Mouse (Mus musculus) stomach, embryonic 16.5 days (tissue): ENCODE results near the gene Ipo7. TPM values are rescaled to one million over a fixed set of nuclear protein-coding genes. Genes with fewer than 3 reads are reported as not detected.

ENCODE experiments used
- ATAC-seq: fragments of 200-750 bp; cut with Nextera tagmentation; 2 replicates; pipeline ENCODE4 v1.8.0; 2017; ENCODE audit warnings: moderate number of reproducible peaks, moderate TSS enrichment; ENCODE audit not compliant: insufficient read depth, low FRiP score
- H3K27ac ChIP-seq: fragments of 300-500 bp; sonication (generic); 2 replicates; pipeline ENCODE4 v1.5.1; 2014; ENCODE audit warnings: low read length
- H3K27me3 ChIP-seq: fragments of 300-500 bp; sonication (generic); 2 replicates; pipeline ENCODE4 v1.6.1; 2014; ENCODE audit warnings: low read length, control low read depth, mixed read lengths; ENCODE audit not compliant: control insufficient read depth, insufficient read depth
- H3K36me3 ChIP-seq: fragments of 300-500 bp; sonication (generic); 2 replicates; pipeline ENCODE4 v1.6.1; 2014; ENCODE audit warnings: low read length; ENCODE audit not compliant: control insufficient read depth, insufficient read depth
- H3K4me1 ChIP-seq: fragments of 300-500 bp; sonication (generic); 2 replicates; pipeline ENCODE4 v1.6.1; 2014; ENCODE audit warnings: low read length, control low read depth, mixed read lengths; ENCODE audit not compliant: control insufficient read depth, insufficient read depth
- H3K4me2 ChIP-seq: fragments of 300-500 bp; sonication (generic); 2 replicates; pipeline ENCODE4 v1.6.1; 2014; ENCODE audit warnings: low read depth, low read length, mixed read lengths
- H3K4me3 ChIP-seq: fragments of 300-500 bp; sonication (generic); replicated peaks from 2 replicates; pipeline ENCODE4 v1.5.1; 2014; ENCODE audit warnings: mild to moderate bottlenecking, low read length
- H3K9ac ChIP-seq: fragments of 300-500 bp; sonication (generic); 2 replicates; pipeline ENCODE4 v1.6.1; 2014; ENCODE audit warnings: low read length
- H3K9me3 ChIP-seq: fragments of 300-500 bp; sonication (generic); replicated peaks from 2 replicates; pipeline ENCODE4 v1.6.1; 2016; ENCODE audit warnings: low read length, control low read depth; ENCODE audit not compliant: control insufficient read depth
- WGBS: fragments of 180-500 bp; shearing (Covaris S2); extraction: QIAGEN DNeasy Blood & Tissue Kit; methylation state at CpG from one replicate; pipeline ENCODE4 v1.1.7; 2014; 5-methylcytosine and 5-hydroxymethylcytosine counted together
- polyA plus RNA-seq: library from polyadenylated mRNA; unstranded; fragments of >200 nt; fragmentation: Nextera tagmentation; extraction: Ambion mirVana; gene quantifications from 2 replicates; pipeline ENCODE4 v1.2.1, GENCODE M21; 2015

The Ipo7 gene
- polyA plus RNA-seq, 1 experiment from 2014 or later = 49.5 TPM

DNA sequence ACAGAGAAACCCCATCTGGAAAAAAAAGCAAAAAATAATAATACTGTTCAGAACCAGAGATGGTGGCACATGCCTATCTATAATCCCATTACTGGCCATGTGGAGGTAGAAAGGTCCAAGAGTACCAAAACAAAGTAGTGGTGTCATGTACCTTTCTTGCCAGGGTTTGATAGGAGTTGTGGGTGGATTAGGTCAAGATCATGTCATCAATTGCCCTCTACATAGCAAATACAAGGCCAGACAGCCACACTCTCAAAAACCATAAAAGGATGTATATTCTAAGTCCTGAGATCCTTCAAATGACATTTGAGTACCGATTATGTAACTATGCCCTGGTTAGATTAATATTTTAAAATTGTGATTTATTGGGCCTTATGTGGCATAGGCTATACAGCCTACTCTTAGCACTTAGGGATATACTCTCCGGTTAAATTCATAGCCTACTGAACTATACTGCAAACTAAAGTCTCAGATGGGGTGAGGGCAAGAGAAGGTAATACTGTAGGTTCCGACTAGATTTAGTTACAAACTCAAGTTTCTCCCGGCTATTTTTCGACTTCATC is 42.1 kb downstream of the Ipo7 start:
- peak overlapping the region; percentile 90 for H3K4me2 ChIP-seq
- peak overlapping the region; percentile 96 for H3K9ac ChIP-seq
- no peak for ATAC-seq
- H3K4me3 ChIP-seq = peak overlapping the region; percentile 94
- no peaks in the 10 kb centered on the region for H3K9me3 ChIP-seq
- no peaks in the 10 kb centered on the region for H3K27me3 ChIP-seq
- 15% methylated on average over 5 of the region's 5 CpGs for WGBS
- H3K36me3 ChIP-seq = peaks cover 7% of the 10 kb centered on the region
- H3K27ac ChIP-seq = peak overlapping the region; percentile 99
- H3K4me1 ChIP-seq = peaks cover 9% of the 10 kb centered on the region

DNA sequence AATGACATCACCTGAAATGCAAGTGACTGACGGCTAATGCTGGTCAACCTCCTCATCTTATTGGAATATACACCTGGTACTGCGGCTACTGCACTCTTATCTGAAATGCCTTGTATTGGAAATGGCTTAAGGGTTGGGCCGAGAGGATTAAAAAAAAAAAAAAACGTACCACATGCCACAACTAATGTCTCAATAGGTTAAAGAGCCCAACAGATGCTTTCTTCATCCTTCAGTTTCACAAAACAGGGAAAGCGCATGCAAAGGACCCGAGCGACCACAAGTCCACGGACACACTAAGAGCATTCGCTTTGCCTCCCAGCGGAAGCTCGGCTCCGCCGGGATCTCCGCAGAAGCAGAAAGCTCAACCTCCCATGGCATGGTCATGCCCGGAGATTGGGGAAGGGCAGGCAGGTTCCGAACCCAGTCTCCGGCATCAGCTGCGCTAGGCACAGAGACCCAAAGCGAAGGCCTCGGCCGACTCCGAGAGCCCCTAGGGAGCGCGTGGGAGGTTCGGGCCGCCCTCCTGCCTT is 42.7 kb downstream of the Ipo7 start:
- 2% methylated on average over 26 of the region's 26 CpGs for WGBS
- 0 out of 2 replicates have a peak, but pooled peaks have one; percentile 0 for ATAC-seq
- H3K4me1 ChIP-seq = peaks cover 9% of the 10 kb centered on the region
- H3K36me3 ChIP-seq = peaks cover 7% of the 10 kb centered on the region
- H3K9ac ChIP-seq = peak overlapping the region; percentile 96
- no peaks in the 10 kb centered on the region for H3K9me3 ChIP-seq
- H3K4me2 ChIP-seq = peak overlapping the region; percentile 90
- no peaks in the 10 kb centered on the region for H3K27me3 ChIP-seq
- H3K4me3 ChIP-seq = peak overlapping the region; percentile 94
- H3K27ac ChIP-seq = peak overlapping the region; percentile 99

DNA sequence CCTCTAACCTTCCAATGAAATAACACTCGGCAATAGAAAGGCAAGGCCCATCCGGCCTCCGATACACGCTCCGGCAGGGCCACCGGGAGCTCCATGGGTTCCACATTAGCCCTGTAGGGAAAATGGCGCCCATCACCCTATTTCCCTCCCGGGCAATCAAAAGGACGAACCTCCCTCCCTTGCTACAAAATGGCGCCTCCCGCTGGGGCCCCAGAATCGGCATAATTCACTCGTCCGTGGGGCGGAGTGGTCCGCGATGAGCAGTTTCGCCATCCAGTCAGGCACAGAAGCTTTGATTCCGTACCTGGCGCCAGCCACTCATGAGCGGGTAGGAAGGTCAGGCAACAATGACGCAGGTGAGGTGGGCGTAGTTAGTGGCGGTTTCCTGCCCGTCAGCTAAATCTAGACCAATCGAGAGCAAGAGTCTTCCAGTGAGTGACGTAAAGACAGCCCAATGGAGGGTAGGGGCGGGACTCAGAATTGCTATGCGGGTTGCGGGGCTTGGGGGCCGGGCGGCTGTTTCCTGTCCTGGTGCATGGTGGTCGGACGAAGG is 43.2 kb downstream of the Ipo7 start, which contains the start of gene Zfp143:
Gene Zfp143 (plus strand): TSS at position 19 of the 553 bp plus-strand sequence.
- Histone ChIP-seq H3K27ac (peak within 1 kb of the TSS; percentile 100), H3K27me3 (no peaks in the 10 kb centered on the region), H3K9me3 (no peaks in the 10 kb centered on the region), H3K4me2 (peak within 1 kb of the TSS; percentile 90), H3K4me3 (peak within 1 kb of the TSS; percentile 94), H3K9ac (peak within 1 kb of the TSS; percentile 96), H3K36me3 (peaks cover 7% of the 10 kb centered on the region), H3K4me1 (peaks cover 9% of the 10 kb centered on the region)
- peak; percentile 98 for ATAC-seq
- WGBS = under 1% methylated on average over 34 of the region's 34 CpGs

DNA sequence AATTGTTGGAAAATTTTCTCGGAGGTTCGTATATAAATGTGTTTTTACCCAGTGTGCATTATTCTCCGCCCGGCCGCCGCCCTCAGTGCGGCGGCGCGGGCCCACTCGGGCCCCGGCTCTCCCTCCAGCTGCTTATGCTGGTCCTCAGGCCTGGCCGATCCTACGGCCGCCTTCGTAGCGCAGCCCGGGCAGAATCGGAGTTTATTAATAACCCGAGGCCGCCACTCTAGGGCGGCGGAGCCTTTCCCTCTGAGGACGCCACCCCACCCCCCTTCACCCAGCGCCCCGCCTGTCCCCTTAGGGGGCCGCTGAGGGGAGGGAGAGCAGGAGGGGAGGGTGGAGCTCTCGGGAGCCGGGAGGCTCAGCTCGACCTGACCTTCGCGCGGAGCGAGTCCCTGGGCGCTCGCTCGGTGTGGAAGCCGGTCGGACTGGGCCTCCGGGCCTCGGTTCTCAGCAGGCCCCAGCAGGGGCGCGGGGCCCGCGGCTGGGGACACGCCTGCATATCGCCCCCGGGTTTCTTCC is 43.7 kb downstream of the Ipo7 start:
- Histone ChIP-seq H3K9ac (peak overlapping the region; percentile 92), H3K4me1 (peaks cover 9% of the 10 kb centered on the region), H3K4me3 (peak overlapping the region; percentile 71), H3K36me3 (peaks cover 7% of the 10 kb centered on the region), H3K4me2 (peak overlapping the region; percentile 64), H3K27ac (peak overlapping the region; percentile 100), H3K27me3 (no peaks in the 10 kb centered on the region), H3K9me3 (no peaks in the 10 kb centered on the region)
- ATAC-seq = peak; percentile 85
- WGBS = under 1% methylated on average over 47 of the region's 48 CpGs

DNA sequence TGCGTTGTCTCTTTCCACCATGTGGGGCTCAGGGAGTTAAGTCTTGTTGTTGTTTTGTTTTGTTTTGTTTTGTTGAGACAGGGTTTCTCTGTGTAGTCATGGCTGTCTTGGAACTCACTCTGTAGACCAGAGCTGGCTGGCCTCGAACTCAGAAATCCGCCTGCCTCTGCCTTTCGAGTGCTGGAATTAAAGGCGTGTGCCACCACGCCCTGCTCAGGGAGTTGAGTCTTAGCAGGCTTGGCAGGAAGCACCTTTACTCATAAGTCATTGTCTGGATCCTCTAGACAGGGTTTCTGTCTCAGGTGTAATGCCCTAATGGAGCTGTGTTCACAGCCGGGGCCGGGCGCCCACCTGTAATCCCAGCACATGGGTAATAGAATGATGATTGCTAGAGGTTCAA is 45.7 kb downstream of the Ipo7 start:
- Histone ChIP-seq H3K9me3 (no peaks in the 10 kb centered on the region), H3K4me2 (no peak overlapping the region), H3K4me3 (no peak overlapping the region), H3K27me3 (no peaks in the 10 kb centered on the region), H3K36me3 (peaks cover 4% of the 10 kb centered on the region; the same call in 1 of the 2 replicates), H3K9ac (no peak overlapping the region), H3K4me1 (peaks cover 9% of the 10 kb centered on the region), H3K27ac (no peak overlapping the region)
- WGBS = 95% methylated on average over 9 of the region's 9 CpGs
- no peak for ATAC-seq

DNA sequence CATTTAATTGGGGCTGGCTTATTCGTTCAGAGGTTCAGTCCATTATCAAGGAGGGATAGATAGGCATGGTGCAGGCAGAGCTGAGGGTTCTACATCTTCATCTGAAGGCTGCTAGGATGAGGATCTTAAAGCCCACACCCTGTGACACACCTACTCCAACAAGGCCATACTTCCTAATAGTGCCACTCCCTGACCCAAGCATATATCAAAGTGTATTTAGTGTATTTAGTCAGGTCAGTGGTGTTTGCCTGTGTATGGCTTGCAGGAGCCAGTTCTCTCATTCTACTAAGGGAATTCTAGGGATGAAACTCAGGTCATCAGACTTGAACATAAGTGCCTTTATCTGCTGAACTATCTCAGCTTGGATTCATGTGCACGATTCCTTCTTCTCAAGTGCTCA is 51.0 kb downstream of the Ipo7 start:
- Histone ChIP-seq H3K9me3 (no peaks in the 10 kb centered on the region), H3K4me2 (no peak overlapping the region), H3K4me1 (no peaks in the 10 kb centered on the region), H3K27me3 (no peaks in the 10 kb centered on the region), H3K9ac (no peak overlapping the region), H3K36me3 (peaks cover 15% of the 10 kb centered on the region), H3K27ac (no peak overlapping the region), H3K4me3 (no peak overlapping the region)
- peak; percentile 53; the same call in 1 of the 2 replicates for ATAC-seq
- 71% methylated on average over 2 of the region's 2 CpGs for WGBS

DNA sequence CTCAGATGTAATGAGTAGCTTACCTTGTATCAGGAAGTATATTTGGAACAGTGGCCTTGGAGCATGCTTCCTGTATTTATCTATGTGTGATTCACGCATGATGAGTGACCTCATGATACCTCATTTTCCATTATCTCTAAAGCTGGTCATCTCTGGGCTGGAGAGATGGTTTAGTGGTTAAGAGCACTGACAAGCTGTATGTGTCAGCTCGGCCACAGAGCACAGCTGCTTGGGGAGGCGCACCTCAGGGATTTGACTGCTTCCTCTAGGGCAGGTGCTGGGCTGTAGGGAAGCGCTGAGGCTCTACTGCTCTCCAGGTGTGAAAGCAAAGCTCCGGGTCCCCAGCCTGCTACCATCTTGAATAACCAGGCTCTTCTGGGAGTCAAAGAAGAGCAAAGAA is 60.1 kb downstream of the Ipo7 start:
- no peak for ATAC-seq
- no peak overlapping the region for H3K4me3 ChIP-seq
- WGBS = 88% methylated on average over 5 of the region's 5 CpGs
- H3K27ac ChIP-seq = no peak overlapping the region
- no peak overlapping the region for H3K4me2 ChIP-seq
- no peaks in the 10 kb centered on the region for H3K27me3 ChIP-seq
- H3K9me3 ChIP-seq = no peaks in the 10 kb centered on the region
- no peak overlapping the region for H3K9ac ChIP-seq
- no peaks in the 10 kb centered on the region for H3K4me1 ChIP-seq
- H3K36me3 ChIP-seq = peaks cover 32% of the 10 kb centered on the region

DNA sequence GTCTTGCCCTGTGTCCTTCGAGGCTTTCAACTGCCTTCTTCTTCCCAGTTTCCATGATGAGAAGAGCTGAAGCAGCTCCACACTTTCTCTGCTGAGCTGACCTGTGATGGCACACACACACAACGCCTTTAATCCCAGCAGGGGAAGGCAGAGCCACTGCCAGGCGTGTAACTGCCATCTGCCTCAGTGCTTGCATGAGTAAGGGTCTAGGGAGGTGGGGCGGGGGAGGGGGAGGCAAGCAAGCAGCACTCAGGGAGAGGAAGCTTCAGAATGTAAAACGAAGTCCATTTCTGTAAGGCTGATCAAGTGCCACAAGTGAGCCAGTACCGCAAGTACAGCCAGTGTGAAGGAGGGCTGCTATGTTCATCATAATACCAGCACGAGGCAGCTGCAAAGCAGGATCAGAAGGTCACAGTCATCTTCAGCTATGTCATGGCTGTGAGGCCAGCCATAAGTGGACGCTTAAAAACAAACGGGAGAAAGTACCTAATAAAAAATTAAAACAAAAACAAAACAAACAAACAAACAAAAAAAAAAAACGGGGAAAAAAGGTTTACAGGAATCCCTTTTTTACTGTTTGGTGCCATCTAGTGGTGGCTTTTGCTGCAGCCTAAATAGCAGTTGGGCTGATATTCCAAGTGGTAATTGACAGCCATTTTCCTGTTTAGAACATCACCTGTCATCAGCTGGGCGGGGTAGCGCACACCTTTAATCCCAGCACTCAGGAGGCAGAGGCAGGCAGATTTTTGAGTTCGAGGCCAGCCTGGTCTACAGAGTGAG is 65.5 kb downstream of the Ipo7 start:
- no peaks in the 10 kb centered on the region for H3K4me1 ChIP-seq
- no peak overlapping the region for H3K27ac ChIP-seq
- no peaks in the 10 kb centered on the region for H3K27me3 ChIP-seq
- H3K36me3 ChIP-seq = peaks cover 26% of the 10 kb centered on the region
- 67% methylated on average over 13 of the region's 13 CpGs for WGBS
- no peaks in the 10 kb centered on the region for H3K9me3 ChIP-seq
- no peak overlapping the region for H3K4me2 ChIP-seq
- no peak overlapping the region for H3K4me3 ChIP-seq
- H3K9ac ChIP-seq = no peak overlapping the region
- ATAC-seq = no peak

DNA sequence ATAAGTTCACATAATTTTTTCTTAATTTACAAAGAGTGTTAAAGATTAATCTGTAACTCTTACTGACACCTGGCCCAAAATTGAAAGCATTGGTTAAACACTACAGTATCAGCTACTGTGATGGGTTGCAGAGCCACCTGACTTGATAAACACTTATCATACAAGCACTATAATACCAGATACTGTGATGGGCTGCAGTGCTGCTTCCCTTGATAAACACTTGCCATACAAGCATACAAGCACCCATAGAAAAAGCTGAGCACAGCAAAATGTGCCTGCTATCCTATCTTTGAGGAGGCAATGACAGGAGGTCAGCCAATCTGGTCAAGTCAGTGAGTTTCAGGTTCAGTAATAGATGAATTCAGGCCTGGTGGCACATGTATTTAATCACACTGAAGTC is 67.1 kb downstream of the Ipo7 start:
- Histone ChIP-seq H3K4me3 (no peak overlapping the region), H3K27ac (no peak overlapping the region), H3K4me1 (no peaks in the 10 kb centered on the region), H3K4me2 (no peak overlapping the region), H3K27me3 (no peaks in the 10 kb centered on the region), H3K9me3 (no peaks in the 10 kb centered on the region), H3K9ac (no peak overlapping the region), H3K36me3 (peaks cover 27% of the 10 kb centered on the region)
- ATAC-seq = no peak
